In the genomic region with DNA sequence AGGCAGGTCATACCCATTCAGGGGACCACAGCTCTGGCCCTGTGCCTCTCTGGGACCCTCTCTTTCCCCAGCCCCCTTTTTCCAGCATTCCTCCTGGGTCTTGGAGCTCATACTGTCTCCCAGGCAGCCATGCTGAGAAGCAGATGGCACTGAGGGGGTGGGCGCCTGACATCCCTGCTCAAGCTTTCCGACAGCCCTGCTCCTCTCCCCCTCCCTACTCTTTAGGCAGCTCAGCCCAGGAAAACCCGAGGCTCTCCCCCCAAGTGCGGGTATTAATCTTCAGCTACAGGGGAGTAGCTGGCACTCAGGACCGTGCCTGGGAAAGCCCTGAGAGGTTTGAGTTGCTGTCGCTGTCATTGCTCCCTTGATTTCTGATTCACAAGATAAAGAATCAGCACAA, we compare ENCODE assay signal across 9 mouse cellular contexts.
DNase-seq lines count a peak whose midpoint lies in the region; ATAC-seq lines count a peak whose summit lies in the region.
"Had no signal": no experiment of that assay in that cellular context is flagged by ENCODE, and none has a peak within 500 bp of the region (broad histone marks: within the 10 kb centered on the region; RNA-seq: fewer than 3 reads in every experiment).

No protein-coding gene starts in this region.

- no peaks in the 10 kb centered on the region for H3K36me3 ChIP-seq in midbrain, embryonic 11.5 days (ENCODE audit: control insufficient read depth, insufficient read depth, low read length)
- no peaks in the 10 kb centered on the region for H3K36me3 ChIP-seq in midbrain, embryonic 15.5 days (replicated peaks)
- H3K36me3 ChIP-seq in midbrain, embryonic 14.5 days (ENCODE audit: control insufficient read depth, insufficient read depth, low read length) = no peaks in the 10 kb centered on the region

- H3K4me1 ChIP-seq in midbrain, embryonic 11.5 days (ENCODE audit: control insufficient read depth, insufficient read depth, low read length) = no peaks in the 10 kb centered on the region
- H3K4me1 ChIP-seq in midbrain, embryonic 15.5 days = peaks cover 13% of the 10 kb centered on the region
- H3K4me1 ChIP-seq in midbrain, embryonic 14.5 days (ENCODE audit: control insufficient read depth, insufficient read depth, low read length) = peaks cover 16% of the 10 kb centered on the region

- WGBS in midbrain, embryonic 11.5 days = 54% methylated on average over 6 of the region's 6 CpGs
- WGBS in midbrain, embryonic 15.5 days = 27% methylated on average over 6 of the region's 6 CpGs
- WGBS in midbrain, embryonic 14.5 days = 24% methylated on average over 6 of the region's 6 CpGs

- intact Hi-C loops in heart, postnatal 14 days (cut with DNase I) = no loop called here

- no peak overlapping the region for H3K4me2 ChIP-seq in midbrain, embryonic 11.5 days
- no peak overlapping the region for H3K4me2 ChIP-seq in midbrain, embryonic 15.5 days
- no peak overlapping the region for H3K4me2 ChIP-seq in midbrain, embryonic 14.5 days (ENCODE audit: low read length)

- no peak overlapping the region for H3K27ac ChIP-seq in midbrain, embryonic 11.5 days (ENCODE audit: low read depth, low read length)
- no peak overlapping the region for H3K27ac ChIP-seq in midbrain, embryonic 15.5 days
- 0 out of 2 replicates have a peak overlapping the region, but pooled peaks have one; percentile 34 for H3K27ac ChIP-seq in midbrain, embryonic 14.5 days (replicated peaks; ENCODE audit: low read depth, low read length)

- no peak overlapping the region for H3K4me3 ChIP-seq in midbrain, embryonic 11.5 days (ENCODE audit: low read depth, low read length)
- no peak overlapping the region for H3K4me3 ChIP-seq in midbrain, embryonic 15.5 days
- H3K4me3 ChIP-seq in midbrain, embryonic 14.5 days (replicated peaks; ENCODE audit: low read depth, low read length) = no peak overlapping the region

- no peak overlapping the region for H3K9ac ChIP-seq in midbrain, embryonic 11.5 days (ENCODE audit: low read length)
- H3K9ac ChIP-seq in midbrain, embryonic 15.5 days = no peak overlapping the region
- no peak overlapping the region for H3K9ac ChIP-seq in midbrain, embryonic 14.5 days (replicated peaks; ENCODE audit: low read length)

- ATAC-seq in midbrain, embryonic 11.5 days (ENCODE audit: low FRiP score) = peak; percentile 12; the same call in 1 of the 2 replicates
- no peak; the same call in 1 of the 2 replicates for ATAC-seq in midbrain, embryonic 15.5 days (replicated peaks)
- peak; percentile 24; the same call in 1 of the 2 replicates for ATAC-seq in midbrain, embryonic 14.5 days (ENCODE audit: low FRiP score, low TSS enrichment)
- ATAC-seq: lung, postnatal 0 days had no signal

- H3K27me3 ChIP-seq in midbrain, embryonic 11.5 days (ENCODE audit: control insufficient read depth, insufficient read depth, low read length) = no peaks in the 10 kb centered on the region
- H3K27me3 ChIP-seq in midbrain, embryonic 15.5 days (replicated peaks) = no peaks in the 10 kb centered on the region
- H3K27me3 ChIP-seq in midbrain, embryonic 14.5 days (ENCODE audit: control insufficient read depth, insufficient read depth, low read length) = no peaks in the 10 kb centered on the region

- no peak for DNase-seq in midbrain, embryonic 11.5 days (ENCODE audit: low spot score, missing footprints)
- peak; percentile 76 for DNase-seq in layer of hippocampus, adult 11-12 months (ENCODE audit: low spot score)
- DNase-seq in midbrain, embryonic 14.5 days = peak; percentile 44
- DNase-seq in heart, postnatal 14 days = no peak
- DNase-seq in adrenal gland, adult 2 months = no peak
- no peak for DNase-seq in T-cell, adult 2 months (ENCODE audit: low spot score)
- no peak for DNase-seq in adrenal gland, postnatal 25 days

- H3K9me3 ChIP-seq in midbrain, embryonic 11.5 days (ENCODE audit: control insufficient read depth, low read length) = no peaks in the 10 kb centered on the region
- H3K9me3 ChIP-seq in midbrain, embryonic 15.5 days = no peaks in the 10 kb centered on the region
- no peaks in the 10 kb centered on the region for H3K9me3 ChIP-seq in midbrain, embryonic 14.5 days (ENCODE audit: control insufficient read depth, low read length)

Comparison
In these comparisons a context has a peak if more than half of its experiments do, and no peak if none do; other contexts are left out.
1. DNase-seq: peak in layer of hippocampus, adult 11-12 months (single experiment) and midbrain, embryonic 14.5 days (single experiment); none in midbrain, embryonic 11.5 days (single experiment), heart, postnatal 14 days (0 of 2), adrenal gland, adult 2 months (single experiment), T-cell, adult 2 months (single experiment) and adrenal gland, postnatal 25 days (single experiment).